Mouse (Mus musculus) liver, embryonic 11.5 days (tissue): ENCODE data around the gene Clrn2. TPM values are rescaled to one million over a fixed set of nuclear protein-coding genes. Genes with fewer than 3 reads are reported as not detected.
A peak's percentile ranks its signal among the peaks of the same experiment; 100 is the strongest.

Experiments
- ATAC-seq: fragments of 200-750 bp; cut with Nextera tagmentation; replicated peaks from 2 replicates; pipeline ENCODE4 v1.8.0; 2017; ENCODE audit warnings: moderate number of reproducible peaks, mild to moderate bottlenecking, moderate TSS enrichment, moderate library complexity; ENCODE audit not compliant: low FRiP score
- DNase-seq: peaks from one replicate; pipeline ENCODE4 v3.0.0-alpha.2; 2017; ENCODE audit warnings: low spot score
- H3K27ac ChIP-seq: fragments of 300-500 bp; sonication (generic); 2 replicates; pipeline ENCODE4 v1.5.1; 2014; ENCODE audit warnings: mild to moderate bottlenecking, low read depth, low read length, control low read depth
- H3K27me3 ChIP-seq: fragments of 300-500 bp; sonication (generic); replicated peaks from 2 replicates; pipeline ENCODE4 v1.6.1; 2014; ENCODE audit warnings: low read length, mixed read lengths; ENCODE audit not compliant: control insufficient read depth, insufficient read depth
- H3K36me3 ChIP-seq: fragments of 300-500 bp; sonication (generic); 2 replicates; pipeline ENCODE4 v1.6.1; 2014; ENCODE audit warnings: mild to moderate bottlenecking, low read length, moderate library complexity, mixed read lengths; ENCODE audit not compliant: control insufficient read depth, insufficient read depth
- H3K4me1 ChIP-seq: fragments of 300-500 bp; sonication (generic); replicated peaks from 2 replicates; pipeline ENCODE4 v1.6.1; 2014; ENCODE audit warnings: low read length, mixed read lengths; ENCODE audit not compliant: control insufficient read depth, insufficient read depth
- H3K4me2 ChIP-seq: fragments of 300-500 bp; sonication (generic); 2 replicates; pipeline ENCODE4 v1.6.1; 2014; ENCODE audit warnings: mild to moderate bottlenecking, control low read depth, moderate library complexity
- H3K4me3 ChIP-seq: fragments of 300-500 bp; sonication (generic); 2 replicates; pipeline ENCODE4 v1.5.1; 2014; ENCODE audit warnings: low read depth, low read length, control low read depth
- H3K9ac ChIP-seq: fragments of 300-500 bp; sonication (generic); 2 replicates; pipeline ENCODE4 v1.6.1; 2014; ENCODE audit warnings: low read depth, low read length, control low read depth
- H3K9me3 ChIP-seq: fragments of 300-500 bp; sonication (generic); 2 replicates; pipeline ENCODE4 v1.6.1; 2016; ENCODE audit warnings: low read length, inconsistent platforms, mixed read lengths; ENCODE audit not compliant: control insufficient read depth
- WGBS: fragments of 180-500 bp; shearing (Covaris S2); extraction: QIAGEN DNeasy Blood & Tissue Kit; methylation state at CpG from one replicate; pipeline ENCODE4 v1.1.7; 2014; 5-methylcytosine and 5-hydroxymethylcytosine counted together
- polyA plus RNA-seq: library from polyadenylated mRNA; unstranded; fragments of >200 nt; fragmentation: Nextera tagmentation; extraction: Ambion mirVana; gene quantifications from 2 replicates; pipeline ENCODE4 v1.2.1, GENCODE M21; 2014

Gene Clrn2
- polyA plus RNA-seq, 1 experiment from 2014 or later: not detected

- no peaks in the 10 kb centered on the region for H3K9me3 ChIP-seq
- no peaks in the 10 kb centered on the region for H3K27me3 ChIP-seq
- H3K4me2 ChIP-seq: peak overlapping the region; percentile 86
- no peak for ATAC-seq
- H3K36me3 ChIP-seq: no peaks in the 10 kb centered on the region; the same call in 1 of the 2 replicates
- no peak overlapping the region for H3K27ac ChIP-seq
- WGBS: 66% methylated on average over 5 of the region's 5 CpGs
- peak overlapping the region; percentile 60; the same call in 1 of the 2 replicates for H3K9ac ChIP-seq
- H3K4me3 ChIP-seq: peak overlapping the region; percentile 70
- H3K4me1 ChIP-seq: peaks cover 8% of the 10 kb centered on the region; the same call in 1 of the 2 replicates
- no peak for DNase-seq
These were observed 4.9 kb upstream of the Clrn2 start for GRCm38 (mm10) chr5:45448676-45449075.

GRCm38 (mm10) chr5:45449206-45449605 lies 4.3 kb upstream of the Clrn2 start:
- Histone ChIP-seq H3K27me3 (no peaks in the 10 kb centered on the region), H3K4me1 (peaks cover 8% of the 10 kb centered on the region; the same call in 1 of the 2 replicates), H3K4me3 (peak overlapping the region; percentile 70), H3K36me3 (no peaks in the 10 kb centered on the region; the same call in 1 of the 2 replicates), H3K9ac (peak overlapping the region; percentile 60), H3K9me3 (no peaks in the 10 kb centered on the region), H3K4me2 (peak overlapping the region; percentile 86), H3K27ac (no peak overlapping the region)
- WGBS: 4% methylated on average over 8 of the region's 8 CpGs
- DNase-seq (no peak), ATAC-seq (no peak)

- Histone ChIP-seq H3K9me3 (no peaks in the 10 kb centered on the region), H3K9ac (peak within 1 kb of the TSS; percentile 60), H3K4me1 (peaks cover 8% of the 10 kb centered on the region; the same call in 1 of the 2 replicates), H3K27me3 (no peaks in the 10 kb centered on the region), H3K36me3 (no peaks in the 10 kb centered on the region), H3K27ac (peak within 1 kb of the TSS; percentile 69), H3K4me3 (peak within 1 kb of the TSS; percentile 70), H3K4me2 (peak within 1 kb of the TSS; percentile 86)
- ATAC-seq (peak; percentile 99), DNase-seq (peak; percentile 96)
- WGBS: under 1% methylated on average over 70 of the region's 70 CpGs
These were observed 3.5 kb upstream of the Clrn2 start, which contains the start of gene Qdpr for GRCm38 (mm10) chr5:45449831-45450716. Gene Qdpr (minus strand): TSS chr5:45450236.

- ATAC-seq: no peak
- no peaks in the 10 kb centered on the region for H3K9me3 ChIP-seq
- no peaks in the 10 kb centered on the region for H3K36me3 ChIP-seq
- H3K9ac ChIP-seq: no peak overlapping the region
- no peak overlapping the region for H3K4me2 ChIP-seq
- WGBS: 50% methylated on average over 9 of the region's 9 CpGs
- no peaks in the 10 kb centered on the region for H3K4me1 ChIP-seq
- DNase-seq: no peak
- no peaks in the 10 kb centered on the region for H3K27me3 ChIP-seq
- H3K27ac ChIP-seq: no peak overlapping the region
- no peak overlapping the region for H3K4me3 ChIP-seq
These were observed 905 bp downstream of the Clrn2 start for GRCm38 (mm10) chr5:45454456-45454855.

GRCm38 (mm10) chr5:45472880-45473450 lies 19.4 kb downstream of the Clrn2 start:
- Histone ChIP-seq H3K36me3 (no peaks in the 10 kb centered on the region), H3K27me3 (no peaks in the 10 kb centered on the region), H3K9me3 (no peaks in the 10 kb centered on the region), H3K4me3 (no peak overlapping the region), H3K4me2 (no peak overlapping the region), H3K27ac (no peak overlapping the region), H3K4me1 (no peaks in the 10 kb centered on the region), H3K9ac (no peak overlapping the region)
- DNase-seq: no peak
- no peak for ATAC-seq
- WGBS: 38% methylated on average over 7 of the region's 7 CpGs

GRCm38 (mm10) chr5:45473521-45473920 lies 20.0 kb downstream of the Clrn2 start:
- no peaks in the 10 kb centered on the region for H3K27me3 ChIP-seq
- DNase-seq (no peak), ATAC-seq (no peak)
- WGBS: 85% methylated on average over 1 of the region's 1 CpGs
- no peak overlapping the region for H3K4me3 ChIP-seq
- no peak overlapping the region for H3K4me2 ChIP-seq
- no peaks in the 10 kb centered on the region for H3K36me3 ChIP-seq
- no peaks in the 10 kb centered on the region for H3K9me3 ChIP-seq
- H3K4me1 ChIP-seq: no peaks in the 10 kb centered on the region
- no peak overlapping the region for H3K9ac ChIP-seq
- no peak overlapping the region for H3K27ac ChIP-seq

- Histone ChIP-seq H3K27ac (no peak overlapping the region), H3K4me1 (no peaks in the 10 kb centered on the region), H3K9me3 (no peaks in the 10 kb centered on the region), H3K36me3 (no peaks in the 10 kb centered on the region), H3K9ac (no peak overlapping the region), H3K4me3 (no peak overlapping the region), H3K4me2 (no peak overlapping the region), H3K27me3 (no peaks in the 10 kb centered on the region)
- ATAC-seq (no peak), DNase-seq (no peak)
- WGBS: 30% methylated on average over 6 of the region's 6 CpGs
These were observed 20.7 kb downstream of the Clrn2 start for GRCm38 (mm10) chr5:45474215-45474614.

GRCm38 (mm10) chr5:45474758-45475157 lies 21.2 kb downstream of the Clrn2 start:
- ATAC-seq: no peak
- 75% methylated on average over 3 of the region's 4 CpGs for WGBS

More at GRCm38 (mm10) chr5:45474758-45475157, 21.2 kb downstream of the Clrn2 start:
- Histone ChIP-seq H3K9ac (no peak overlapping the region), H3K27me3 (no peaks in the 10 kb centered on the region), H3K4me3 (no peak overlapping the region), H3K4me2 (no peak overlapping the region), H3K27ac (no peak overlapping the region), H3K9me3 (no peaks in the 10 kb centered on the region), H3K4me1 (no peaks in the 10 kb centered on the region), H3K36me3 (no peaks in the 10 kb centered on the region)
- DNase-seq: no peak
